Mouse (Mus musculus): ENCODE measurements at regions not wholly inside any gene's neighbourhood (a gene's known extent, or its start where the extent isn't known, plus 50 kb on each side); places are given as distances from the start of the nearest gene placed in this dataset.
"Not testable (repeated sequence)": the region's sequence is repeated elsewhere in the genome, so short reads cannot be mapped to it uniquely, and the experiment has no call there.

GRCm38 (mm10) chr13:99739420-99739819 lies 161.5 kb downstream of the Cartpt start:
- no peak for DNase-seq (ENCODE audit: low spot score in 2 of 2)

GRCm38 (mm10) chr13:99737271-99737670 lies 163.6 kb downstream of the Cartpt start:
- DNase-seq (ENCODE audit: low spot score in 2 of 2), result no peak

GRCm38 (mm10) chr13:99729145-99729544 lies 171.7 kb downstream of the Cartpt start:
- DNase-seq (ENCODE audit: low spot score in 2 of 2), result no peak

GRCm38 (mm10) chr13:99724245-99724644 lies 176.6 kb downstream of the Cartpt start:
- no peak for DNase-seq (ENCODE audit: low spot score in 2 of 2)

GRCm38 (mm10) chr13:99723237-99723981 lies 177.5 kb downstream of the Cartpt start:
- DNase-seq (ENCODE audit: low spot score in 2 of 2), result no peak

- DNase-seq (ENCODE audit: low spot score in 2 of 2), result no peak
Measured at GRCm38 (mm10) chr13:99720566-99720965, 180.3 kb downstream of the Cartpt start.

- no peak for DNase-seq (ENCODE audit: low spot score in 2 of 2)
Measured at GRCm38 (mm10) chr13:99696559-99696890, 180.2 kb upstream of the Map1b start.

GRCm38 (mm10) chr13:99695874-99696558 lies 179.7 kb upstream of the Map1b start:
- DNase-seq (ENCODE audit: low spot score in 2 of 2), result no peak

GRCm38 (mm10) chr13:99679934-99680333 lies 163.6 kb upstream of the Map1b start:
- DNase-seq (ENCODE audit: low spot score in 2 of 2), result no peak

- no peak for DNase-seq (ENCODE audit: low spot score in 2 of 2)
Measured at GRCm38 (mm10) chr13:99679430-99679829, 163.1 kb upstream of the Map1b start.

- DNase-seq (ENCODE audit: low spot score in 2 of 2), result no peak
Measured at GRCm38 (mm10) chr13:99676393-99676792, 160.1 kb upstream of the Map1b start.

GRCm38 (mm10) chr13:99675951-99676350 lies 159.6 kb upstream of the Map1b start:
- no peak for DNase-seq (ENCODE audit: low spot score in 2 of 2)

- no peak for DNase-seq (ENCODE audit: low spot score in 2 of 2)
Measured at GRCm38 (mm10) chr13:99672714-99673113, 156.4 kb upstream of the Map1b start.

GRCm38 (mm10) chr13:99671747-99672146 lies 155.4 kb upstream of the Map1b start:
- DNase-seq (ENCODE audit: low spot score in 2 of 2), result no peak

GRCm38 (mm10) chr13:99669987-99670534 lies 153.7 kb upstream of the Map1b start:
- DNase-seq (ENCODE audit: low spot score in 2 of 2), result no peak

GRCm38 (mm10) chr13:99668613-99669012 lies 152.3 kb upstream of the Map1b start:
- no peak for DNase-seq (ENCODE audit: low spot score in 2 of 2)

- DNase-seq (ENCODE audit: low spot score in 2 of 2), result no peak
Measured at GRCm38 (mm10) chr13:99666086-99666485, 149.7 kb upstream of the Map1b start.

- DNase-seq (ENCODE audit: low spot score in 2 of 2), result not testable (repeated sequence)
Measured at GRCm38 (mm10) chr13:99663422-99663821, 147.1 kb upstream of the Map1b start.

- DNase-seq (ENCODE audit: low spot score in 2 of 2), result no peak
Measured at GRCm38 (mm10) chr13:99647661-99648204, 131.4 kb upstream of the Map1b start.

GRCm38 (mm10) chr13:99644771-99645170 lies 128.4 kb upstream of the Map1b start:
- DNase-seq (ENCODE audit: low spot score in 2 of 2), result no peak

GRCm38 (mm10) chr13:99642811-99643210 lies 126.5 kb upstream of the Map1b start:
- DNase-seq (ENCODE audit: low spot score in 2 of 2), result no peak

GRCm38 (mm10) chr13:99642301-99642700 lies 126.0 kb upstream of the Map1b start:
- no peak for DNase-seq (ENCODE audit: low spot score in 2 of 2)
